In the genomic region with DNA sequence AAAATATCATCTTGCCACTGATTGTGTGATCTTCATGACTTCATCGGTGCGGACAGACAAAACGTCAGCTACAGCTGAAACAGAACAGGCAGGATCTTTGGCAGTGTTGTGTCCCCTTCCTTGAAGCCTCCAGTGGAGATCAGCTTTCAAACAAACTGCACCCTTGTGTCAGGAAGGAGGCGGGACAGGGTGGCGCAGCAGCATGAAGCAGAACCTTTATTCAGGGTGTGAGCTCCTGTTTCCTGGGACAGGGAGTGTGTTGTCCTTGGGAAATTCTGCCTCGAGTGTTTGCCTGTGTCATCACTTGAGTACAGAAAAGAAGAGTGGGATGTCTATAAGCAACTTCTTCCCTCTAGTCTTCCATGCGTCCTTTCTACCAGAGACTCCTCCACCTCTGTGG, we compare ENCODE assay signal across 26 mouse cellular contexts.
"Had no signal": no experiment of that assay in that cellular context is flagged by ENCODE, and none has a peak within 500 bp of the region (broad histone marks: within the 10 kb centered on the region; RNA-seq: fewer than 3 reads in every experiment).

No protein-coding gene starts in this region.

- H3K4me3 ChIP-seq: gastrocnemius, adult 2 months; heart, embryonic 10.5 days; heart, embryonic 12.5 days; hindbrain, embryonic 10.5 days; hindbrain, embryonic 12.5 days; intestine, embryonic 15.5 days; layer of hippocampus, adult 2 months; left cerebral cortex, adult 2 months; limb, embryonic 10.5 days; limb, embryonic 12.5 days; liver, embryonic 13.5 days; liver, embryonic 15.5 days had no signal

- H3K27me3 ChIP-seq: intestine, embryonic 15.5 days; liver, embryonic 13.5 days; liver, embryonic 15.5 days had no signal

- H3K36me3 ChIP-seq: heart, embryonic 10.5 days; heart, embryonic 12.5 days; hindbrain, embryonic 10.5 days; hindbrain, embryonic 12.5 days; intestine, embryonic 15.5 days; limb, embryonic 10.5 days; limb, embryonic 12.5 days; liver, embryonic 13.5 days; liver, embryonic 15.5 days had no signal

- H3K9me3 ChIP-seq: heart, embryonic 10.5 days; heart, embryonic 12.5 days; hindbrain, embryonic 10.5 days; hindbrain, embryonic 12.5 days; intestine, embryonic 15.5 days; limb, embryonic 10.5 days; limb, embryonic 12.5 days; liver, embryonic 13.5 days; liver, embryonic 15.5 days had no signal

- H3K9ac ChIP-seq: heart, embryonic 12.5 days; hindbrain, embryonic 12.5 days; hindbrain, embryonic 14.5 days; intestine, embryonic 15.5 days; limb, embryonic 12.5 days; liver, embryonic 13.5 days; liver, embryonic 15.5 days; liver, postnatal 0 days had no signal

- DNase-seq: gastrocnemius, adult 2 months; gastrocnemius, postnatal 10 days; gastrocnemius, postnatal 25 days; heart, adult 18-20 months; heart, postnatal 4 days; kidney, adult 9 months; kidney, postnatal 14 days; kidney, postnatal 4 days; liver; liver, embryonic 13.5 days; liver, postnatal 0 days had no signal

- ATAC-seq: hindbrain, embryonic 16.5 days; inflammation-experienced regulatory T-cells, adult 6 months; intestine, embryonic 15.5 days; intestine, postnatal 0 days; liver, postnatal 0 days had no signal

- H3K4me1 ChIP-seq: heart, embryonic 12.5 days; limb, embryonic 12.5 days; liver, embryonic 13.5 days; liver, embryonic 15.5 days had no signal

- H3K4me2 ChIP-seq: heart, embryonic 12.5 days; hindbrain, embryonic 12.5 days; hindbrain, embryonic 14.5 days; intestine, embryonic 15.5 days; limb, embryonic 12.5 days; liver, embryonic 11.5 days; liver, embryonic 13.5 days; liver, embryonic 15.5 days had no signal

- H3K27ac ChIP-seq: gastrocnemius, adult 2 months; heart, embryonic 10.5 days; hindbrain, embryonic 10.5 days; hindbrain, embryonic 12.5 days; hindbrain, embryonic 14.5 days; intestine, embryonic 15.5 days; layer of hippocampus, adult 2 months; left cerebral cortex, adult 2 months; limb, embryonic 10.5 days; limb, embryonic 12.5 days; liver, embryonic 13.5 days; liver, embryonic 15.5 days had no signal
